Mouse (Mus musculus): Measurements from ENCODE around the gene Bik.

GRCm38 (mm10) chr15:83479818-83480217 lies 46.8 kb upstream of the Bik start:
- TF ChIP-seq CTCF (IDR thresholded peaks at IDR 0.05; ENCODE audit: low read depth) (no peak), EP300 (IDR thresholded peaks at IDR 0.05; ENCODE audit: low read depth) (no peak)

Measured in liver, postnatal 0 days (tissue).